Mouse (Mus musculus) stomach, postnatal 0 days (tissue): Measurements from ENCODE around the gene Golga7b. TPM values are rescaled to one million over a fixed set of nuclear protein-coding genes. Genes with fewer than 3 reads are reported as not detected.

Source experiments
- ATAC-seq: fragments of 200-750 bp; cut with Nextera tagmentation; 2 replicates; pipeline ENCODE4 v1.8.0; 2017; ENCODE audit not compliant: low FRiP score, low TSS enrichment
- DNase-seq: peaks from one replicate; pipeline ENCODE4 v3.0.0-alpha.2; 2016; ENCODE audit warnings: low spot score
- H3K27ac ChIP-seq: fragments of 300-500 bp; sonication (generic); replicated peaks from 2 replicates; pipeline ENCODE4 v1.5.1; 2014; ENCODE audit warnings: mild to moderate bottlenecking, control low read depth
- H3K27me3 ChIP-seq: fragments of 300-500 bp; sonication (generic); 2 replicates; pipeline ENCODE4 v1.6.1; 2014; ENCODE audit warnings: low read length; ENCODE audit not compliant: control insufficient read depth, insufficient read depth
- H3K36me3 ChIP-seq: fragments of 300-500 bp; sonication (generic); 2 replicates; pipeline ENCODE4 v1.6.1; 2014; ENCODE audit warnings: low read length, mixed read lengths; ENCODE audit not compliant: control insufficient read depth, insufficient read depth
- H3K4me1 ChIP-seq: fragments of 300-500 bp; sonication (generic); replicated peaks from 2 replicates; pipeline ENCODE4 v1.6.1; 2014; ENCODE audit warnings: antibody characterized with exemption; ENCODE audit not compliant: control insufficient read depth, insufficient read depth
- H3K4me2 ChIP-seq: fragments of 300-500 bp; sonication (generic); replicated peaks from 2 replicates; pipeline ENCODE4 v1.6.1; 2014; ENCODE audit warnings: low read depth, mild to moderate bottlenecking, control low read depth, moderate library complexity
- H3K4me3 ChIP-seq: fragments of 300-500 bp; sonication (generic); 2 replicates; pipeline ENCODE4 v1.5.1; 2014; ENCODE audit warnings: low read depth, low read length, control low read depth
- H3K9ac ChIP-seq: fragments of 300-500 bp; sonication (generic); 2 replicates; pipeline ENCODE4 v1.6.1; 2014; ENCODE audit warnings: mild to moderate bottlenecking, low read length, control low read depth, mixed read lengths
- H3K9me3 ChIP-seq: fragments of 300-500 bp; sonication (generic); 2 replicates; pipeline ENCODE4 v1.6.1; 2016; ENCODE audit warnings: low read length; ENCODE audit not compliant: control insufficient read depth
- CTCF ChIP-seq: IDR thresholded peaks from 2 replicates; pipeline ENCODE4 v1.5.1; 2016; ENCODE audit warnings: antibody characterized with exemption, low read depth, mild to moderate bottlenecking, moderate library complexity
- EP300 ChIP-seq: optimal IDR thresholded peaks from 2 replicates; pipeline ENCODE3; 2016; ENCODE audit warnings: antibody characterized with exemption
- WGBS: fragments of 180-500 bp; shearing (Covaris S2); extraction: QIAGEN DNeasy Blood & Tissue Kit; methylation state at CpG from one replicate; pipeline ENCODE4 v1.1.7; 2014; 5-methylcytosine and 5-hydroxymethylcytosine counted together
- polyA plus RNA-seq: library from polyadenylated mRNA; unstranded; fragments of >200 nt; fragmentation: Nextera tagmentation; extraction: Ambion mirVana; gene quantifications from 2 replicates; pipeline ENCODE4 v1.2.1, GENCODE M21; 2015

Gene Golga7b
- polyA plus RNA-seq, 1 experiment from 2014 or later = 0.82 TPM

DNA sequence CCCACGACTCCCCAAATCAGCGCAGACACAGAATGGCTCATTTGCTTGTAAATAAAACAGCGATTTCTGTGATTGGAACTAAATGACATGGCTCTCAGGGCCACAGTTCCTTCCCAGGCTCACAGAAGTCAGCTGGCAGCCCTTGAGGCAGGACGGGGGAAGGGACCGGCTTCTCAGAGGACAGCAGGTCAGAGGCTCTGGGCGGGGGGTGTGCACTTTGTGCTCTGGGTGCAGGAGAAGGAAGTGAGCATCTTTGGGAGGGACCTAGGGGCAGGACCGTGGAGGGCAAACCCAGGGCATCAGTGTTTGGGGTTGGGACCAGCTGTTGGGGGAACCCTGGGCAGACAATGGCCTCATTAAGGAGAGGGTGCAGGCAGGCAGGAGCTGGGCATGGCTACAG lies 37.9 kb upstream of the Golga7b start:
- no peak overlapping the region for H3K9ac ChIP-seq
- WGBS = 42% methylated on average over 7 of the region's 7 CpGs
- no peak for TF ChIP-seq EP300
- TF ChIP-seq CTCF = no peak
- no peaks in the 10 kb centered on the region for H3K9me3 ChIP-seq
- H3K4me1 ChIP-seq = no peaks in the 10 kb centered on the region
- no peaks in the 10 kb centered on the region for H3K36me3 ChIP-seq
- H3K4me2 ChIP-seq = no peak overlapping the region
- H3K27me3 ChIP-seq = no peaks in the 10 kb centered on the region
- H3K27ac ChIP-seq = no peak overlapping the region
- DNase-seq (no peak), ATAC-seq (peak; percentile 46; the same call in 1 of the 2 replicates)
- H3K4me3 ChIP-seq = no peak overlapping the region

DNA sequence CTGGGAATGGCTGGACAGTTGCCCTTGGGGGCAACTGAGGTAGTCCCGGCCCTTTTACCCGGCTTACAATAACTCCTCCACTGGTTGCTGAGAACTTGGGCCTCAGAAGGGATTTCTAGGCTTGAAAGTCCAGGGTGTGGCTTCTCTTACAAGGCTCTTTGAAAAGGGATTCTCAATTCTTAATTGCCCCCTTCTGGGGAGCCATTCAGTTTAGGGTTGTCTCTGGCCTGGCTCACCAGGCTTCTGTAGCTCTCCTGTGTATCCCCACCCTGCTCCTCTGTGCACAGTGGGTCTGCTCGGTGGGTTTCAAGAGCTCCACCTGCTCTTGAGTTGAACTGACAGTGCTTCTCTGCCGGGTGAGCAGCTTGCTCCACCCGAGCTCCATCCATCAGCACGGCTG lies 37.4 kb upstream of the Golga7b start:
- DNase-seq (no peak), ATAC-seq (no peak)
- no peak overlapping the region for H3K4me2 ChIP-seq
- TF ChIP-seq CTCF (no peak), EP300 (no peak)
- WGBS = 67% methylated on average over 6 of the region's 6 CpGs
- no peak overlapping the region for H3K27ac ChIP-seq
- no peaks in the 10 kb centered on the region for H3K36me3 ChIP-seq
- H3K9ac ChIP-seq = no peak overlapping the region
- H3K27me3 ChIP-seq = no peaks in the 10 kb centered on the region
- H3K4me3 ChIP-seq = no peak overlapping the region
- H3K9me3 ChIP-seq = no peaks in the 10 kb centered on the region
- no peaks in the 10 kb centered on the region for H3K4me1 ChIP-seq

- H3K4me3 ChIP-seq = no peak overlapping the region
- H3K9me3 ChIP-seq = no peaks in the 10 kb centered on the region
- no peak overlapping the region for H3K9ac ChIP-seq
- H3K36me3 ChIP-seq = no peaks in the 10 kb centered on the region
- ATAC-seq (no peak), DNase-seq (no peak)
- no peaks in the 10 kb centered on the region for H3K27me3 ChIP-seq
- no peak overlapping the region for H3K27ac ChIP-seq
- 23% methylated on average over 8 of the region's 8 CpGs for WGBS
- TF ChIP-seq CTCF (no peak), EP300 (no peak)
- no peaks in the 10 kb centered on the region for H3K4me1 ChIP-seq
- no peak overlapping the region for H3K4me2 ChIP-seq
These were observed 35.4 kb upstream of the Golga7b start for GRCm38 (mm10) chr19:42211936-42212335.

- H3K27me3 ChIP-seq = no peaks in the 10 kb centered on the region
- H3K4me3 ChIP-seq = no peak overlapping the region
- no peak for DNase-seq
- 54% methylated on average over 2 of the region's 2 CpGs for WGBS
- no peaks in the 10 kb centered on the region for H3K36me3 ChIP-seq
- TF ChIP-seq EP300 (no peak), CTCF (no peak)
- no peaks in the 10 kb centered on the region for H3K4me1 ChIP-seq
- H3K9ac ChIP-seq = no peak overlapping the region
- H3K4me2 ChIP-seq = no peak overlapping the region
- H3K27ac ChIP-seq = no peak overlapping the region
- no peaks in the 10 kb centered on the region for H3K9me3 ChIP-seq
- no peak for ATAC-seq
These were observed 32.8 kb upstream of the Golga7b start for GRCm38 (mm10) chr19:42214601-42215000.

DNA sequence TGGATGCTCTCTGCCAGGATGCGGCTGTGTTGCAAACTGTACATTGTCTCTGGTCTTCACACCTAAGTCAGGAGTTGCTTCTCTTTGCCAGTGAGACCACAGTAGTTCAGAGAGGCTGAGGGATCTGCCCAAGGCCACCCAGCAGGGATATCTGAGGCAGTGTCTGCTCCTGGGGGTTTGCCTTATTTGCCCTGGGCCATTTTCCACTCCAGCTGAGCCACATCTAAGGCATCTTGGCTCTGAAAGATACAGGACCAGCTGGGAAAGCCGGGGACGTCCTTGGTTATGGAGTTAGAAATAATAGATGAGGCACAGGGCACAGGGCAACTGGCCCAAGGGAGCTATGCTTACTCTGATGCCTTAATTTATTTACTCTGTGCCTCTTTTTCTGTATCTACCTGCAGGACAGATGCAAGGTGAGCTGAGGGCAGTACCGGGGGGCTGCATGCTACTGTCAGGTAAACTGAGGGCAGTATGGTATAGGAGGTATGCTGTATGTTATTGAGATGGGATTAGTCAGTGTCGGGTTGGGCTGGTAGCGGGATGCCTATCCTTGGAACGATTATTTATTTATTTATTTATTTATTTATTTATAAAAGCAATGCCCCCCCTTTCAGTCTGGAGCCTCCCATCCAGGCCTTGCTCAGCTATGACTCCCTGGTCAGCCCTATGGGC lies 30.5 kb upstream of the Golga7b start:
- Histone ChIP-seq H3K27me3 (no peaks in the 10 kb centered on the region), H3K9me3 (no peaks in the 10 kb centered on the region), H3K4me3 (no peak overlapping the region), H3K9ac (no peak overlapping the region), H3K4me1 (no peaks in the 10 kb centered on the region), H3K36me3 (no peaks in the 10 kb centered on the region), H3K27ac (no peak overlapping the region), H3K4me2 (no peak overlapping the region)
- TF ChIP-seq EP300 (no peak), CTCF (no peak)
- WGBS = 59% methylated on average over 7 of the region's 7 CpGs
- ATAC-seq (no peak), DNase-seq (no peak)

- no peak overlapping the region for H3K27ac ChIP-seq
- no peaks in the 10 kb centered on the region for H3K27me3 ChIP-seq
- H3K4me3 ChIP-seq = no peak overlapping the region
- H3K36me3 ChIP-seq = no peaks in the 10 kb centered on the region
- ATAC-seq = no peak
- no peak overlapping the region for H3K9ac ChIP-seq
- no peaks in the 10 kb centered on the region for H3K4me1 ChIP-seq
- WGBS = 15% methylated on average over 2 of the region's 2 CpGs
- TF ChIP-seq CTCF (peak; percentile 79), EP300 (no peak)
- H3K9me3 ChIP-seq = no peaks in the 10 kb centered on the region
- peak; percentile 29 for DNase-seq
- H3K4me2 ChIP-seq = no peak overlapping the region
These were observed 30.0 kb upstream of the Golga7b start for GRCm38 (mm10) chr19:42217374-42217763.
